ENCODE assay signal across 24 mouse cellular contexts in genomic region chr3:105016204-105016603, GRCm38 (mm10). TPM values are rescaled to one million over a fixed set of nuclear protein-coding genes. Genes with fewer than 3 reads are reported as not detected.
DNase-seq lines count a peak whose midpoint lies in the region; ATAC-seq and TF ChIP-seq lines count a peak whose summit lies in the region.
"Had no signal": no experiment of that assay in that cellular context is flagged by ENCODE, and none has a peak within 500 bp of the region (broad histone marks: within the 10 kb centered on the region; RNA-seq: fewer than 3 reads in every experiment).

No protein-coding gene starts in this region.

- ATAC-seq in forebrain, postnatal 0 days, result no peak
- no peak for ATAC-seq in forebrain, embryonic 14.5 days
- ATAC-seq in heart, embryonic 15.5 days (replicated peaks; ENCODE audit: insufficient number of reproducible peaks, insufficient read depth, low FRiP score, low read depth), result no peak
- ATAC-seq: liver, postnatal 0 days; midbrain, embryonic 16.5 days had no signal

- peak overlapping the region; percentile 40; the same call in 1 of the 2 replicates for H3K27ac ChIP-seq in forebrain, postnatal 0 days (ENCODE audit: low read depth, low read length)
- no peak overlapping the region for H3K27ac ChIP-seq in forebrain, embryonic 14.5 days (ENCODE audit: low read depth, low read length)
- H3K27ac ChIP-seq in heart, embryonic 15.5 days, result peak overlapping the region; percentile 53
- peak overlapping the region; percentile 82 for H3K27ac ChIP-seq in layer of hippocampus, adult 2 months
- H3K27ac ChIP-seq in brown adipose tissue, adult 24 weeks (replicated peaks; ENCODE audit: low read depth, low read length), result peak overlapping the region; percentile 62
- H3K27ac ChIP-seq: embryonic facial prominence, embryonic 10.5 days; hindbrain, embryonic 10.5 days had no signal

- H3K36me3 ChIP-seq in forebrain, postnatal 0 days (ENCODE audit: insufficient read depth), result peaks cover 10% of the 10 kb centered on the region; the same call in 1 of the 2 replicates
- H3K36me3 ChIP-seq in forebrain, embryonic 14.5 days (ENCODE audit: control insufficient read depth, insufficient read depth, low read length), result peaks cover 6% of the 10 kb centered on the region
- peaks cover 4% of the 10 kb centered on the region; the same call in 1 of the 2 replicates for H3K36me3 ChIP-seq in heart, embryonic 15.5 days

- no peak for TF ChIP-seq CTCF in forebrain, postnatal 0 days (IDR thresholded peaks at IDR 0.05; ENCODE audit: low read depth)
- no peak for TF ChIP-seq CTCF in layer of hippocampus, adult 2 months (conservative IDR thresholded peaks at IDR 0.05)

- intact Hi-C loops in heart, postnatal 36 days (cut with DNase I), result no loop called here

- H3K27me3 ChIP-seq in forebrain, postnatal 0 days (ENCODE audit: insufficient read depth, low read length), result no peaks in the 10 kb centered on the region
- H3K27me3 ChIP-seq in forebrain, embryonic 14.5 days (replicated peaks; ENCODE audit: control insufficient read depth, insufficient read depth, low read length), result no peaks in the 10 kb centered on the region
- H3K27me3 ChIP-seq in heart, embryonic 15.5 days, result no peaks in the 10 kb centered on the region
- H3K27me3 ChIP-seq: CH12.LX had no signal

- no peak overlapping the region for H3K4me3 ChIP-seq in forebrain, postnatal 0 days (ENCODE audit: low read depth, low read length)
- no peak overlapping the region for H3K4me3 ChIP-seq in forebrain, embryonic 14.5 days (ENCODE audit: low read depth, low read length)
- no peak overlapping the region for H3K4me3 ChIP-seq in heart, embryonic 15.5 days
- H3K4me3 ChIP-seq in layer of hippocampus, adult 2 months, result no peak overlapping the region
- no peak overlapping the region for H3K4me3 ChIP-seq in brown adipose tissue, adult 24 weeks (ENCODE audit: insufficient read depth, low read depth, low read length)
- H3K4me3 ChIP-seq: embryonic facial prominence, embryonic 10.5 days; hindbrain, embryonic 10.5 days had no signal

- WGBS in forebrain, postnatal 0 days, result 64% methylated on average over 7 of the region's 7 CpGs
- WGBS in forebrain, embryonic 14.5 days, result 55% methylated on average over 7 of the region's 7 CpGs
- WGBS in heart, embryonic 15.5 days, result 71% methylated on average over 7 of the region's 7 CpGs

- H3K4me1 ChIP-seq in forebrain, postnatal 0 days (ENCODE audit: insufficient read depth), result no peaks in the 10 kb centered on the region
- no peaks in the 10 kb centered on the region for H3K4me1 ChIP-seq in forebrain, embryonic 14.5 days (ENCODE audit: control insufficient read depth, insufficient read depth, low read length)
- peaks cover 56% of the 10 kb centered on the region for H3K4me1 ChIP-seq in heart, embryonic 15.5 days (replicated peaks)
- H3K4me1 ChIP-seq in brown adipose tissue, adult 24 weeks (ENCODE audit: control insufficient read depth, insufficient read depth, insufficient read length, low read length), result peaks cover 41% of the 10 kb centered on the region

- no peak for DNase-seq in forebrain, postnatal 0 days
- no peak for DNase-seq in forebrain, embryonic 14.5 days (ENCODE audit: low spot score)
- no peak for DNase-seq in heart, postnatal 36 days
- no peak for DNase-seq in layer of hippocampus, adult 2 months (ENCODE audit: low spot score in 2 of 2)
- DNase-seq in layer of hippocampus, adult 18-20 months (ENCODE audit: low spot score in 2 of 2), result no peak
- no peak for DNase-seq in ovary, postnatal 36 days (ENCODE audit: low spot score)
- DNase-seq: adrenal gland, adult 2 months; cerebellum, postnatal 25 days; gastrocnemius, postnatal 14 days; kidney, adult 8-10 months; kidney, postnatal 4 days; liver; liver, postnatal 0 days had no signal

- no peak overlapping the region for H3K4me2 ChIP-seq in forebrain, postnatal 0 days (ENCODE audit: low read depth)
- no peak overlapping the region for H3K4me2 ChIP-seq in forebrain, embryonic 14.5 days (ENCODE audit: low read length)
- no peak overlapping the region for H3K4me2 ChIP-seq in heart, embryonic 15.5 days

- no peak overlapping the region for H3K9ac ChIP-seq in forebrain, postnatal 0 days
- H3K9ac ChIP-seq in forebrain, embryonic 14.5 days (ENCODE audit: low read length), result no peak overlapping the region
- no peak overlapping the region for H3K9ac ChIP-seq in heart, embryonic 15.5 days
- H3K9ac ChIP-seq: liver, postnatal 0 days had no signal

- H3K9me3 ChIP-seq in forebrain, postnatal 0 days (ENCODE audit: low read length), result no peaks in the 10 kb centered on the region
- H3K9me3 ChIP-seq in forebrain, embryonic 14.5 days (replicated peaks; ENCODE audit: control insufficient read depth, low read length), result no peaks in the 10 kb centered on the region
- no peaks in the 10 kb centered on the region for H3K9me3 ChIP-seq in heart, embryonic 15.5 days (replicated peaks)
- H3K9me3 ChIP-seq: embryonic facial prominence, embryonic 10.5 days; hindbrain, embryonic 10.5 days had no signal

RNA-seq across cellular contexts. Expression of gene Cttnbp2nl, which starts 36.7 kb away (rescaled TPM):
- total RNA-seq in forebrain, postnatal 0 days (2014; rRNA removed), result 27.9 and 31.7 TPM in 2 replicates
- 32.9 and 44.9 TPM in 2 replicates for polyA plus RNA-seq in forebrain, postnatal 0 days (2015; fragmentation: Nextera tagmentation; extraction: Ambion mirVana)
- 42.8 and 51.3 TPM in 2 replicates for polyA plus RNA-seq in forebrain, embryonic 14.5 days (2014; fragmentation: Nextera tagmentation; extraction: Ambion mirVana)
- 21.6 and 22.7 TPM in 2 replicates for polyA plus RNA-seq in heart, embryonic 15.5 days (2015; fragmentation: Nextera tagmentation; extraction: Ambion mirVana)
- total RNA-seq in heart, postnatal 36 days (2021), result 10 to 100 TPM; 18.9 to 19.6 TPM
- 10 to 100 TPM; 21.1 to 25.4 TPM for total RNA-seq in layer of hippocampus, adult 2 months (2021)
- total RNA-seq in layer of hippocampus, adult 18-20 months (2021), result 10 to 100 TPM; 26.1 to 29.2 TPM
- 6.3 and 10.6 TPM in 2 replicates for polyA plus RNA-seq in brown adipose tissue, adult 24 weeks (2012; ENCODE audit: insufficient read depth, insufficient read length, missing spikeins)
- total RNA-seq: megakaryocyte-erythroid progenitor cell, adult 5-6 weeks had no signal

RNA-seq across cellular contexts. Expression of gene 4930564D02Rik, which starts 50.4 kb away (rescaled TPM):
- not detected in 2 replicates for total RNA-seq in forebrain, postnatal 0 days (2014; rRNA removed)
- not detected in 2 replicates for polyA plus RNA-seq in forebrain, postnatal 0 days (2015; fragmentation: Nextera tagmentation; extraction: Ambion mirVana)
- not detected in 2 replicates for polyA plus RNA-seq in forebrain, embryonic 14.5 days (2014; fragmentation: Nextera tagmentation; extraction: Ambion mirVana)
- not detected in 2 replicates for polyA plus RNA-seq in heart, embryonic 15.5 days (2015; fragmentation: Nextera tagmentation; extraction: Ambion mirVana)
- total RNA-seq in heart, postnatal 36 days (2021), result not detected
- total RNA-seq in layer of hippocampus, adult 2 months (2021), result not detected
- not detected for total RNA-seq in layer of hippocampus, adult 18-20 months (2021)
- not detected in 2 replicates for polyA plus RNA-seq in brown adipose tissue, adult 24 weeks (2012; ENCODE audit: insufficient read depth, insufficient read length, missing spikeins)
- total RNA-seq: adrenal gland, adult 2 months; CH12.LX; gastrocnemius, postnatal 14 days; layer of hippocampus, postnatal 25 days; left cerebral cortex, postnatal 36 days; megakaryocyte-erythroid progenitor cell, adult 5-6 weeks had no signal
- polyA plus RNA-seq: adrenal gland, adult 2 months; embryonic facial prominence, embryonic 10.5 days; hindbrain, embryonic 10.5 days; liver, postnatal 0 days; midbrain, embryonic 16.5 days; spleen, adult 2 months; stomach, embryonic 16.5 days had no signal

RNA-seq across cellular contexts. Expression of gene Wnt2b, which starts 54.5 kb away (rescaled TPM):
- 1.2 and 2.0 TPM in 2 replicates for total RNA-seq in forebrain, postnatal 0 days (2014; rRNA removed)
- polyA plus RNA-seq in forebrain, postnatal 0 days (2015; fragmentation: Nextera tagmentation; extraction: Ambion mirVana), result 0.21 and 0.47 TPM in 2 replicates
- 0.38 and 0.83 TPM in 2 replicates for polyA plus RNA-seq in forebrain, embryonic 14.5 days (2014; fragmentation: Nextera tagmentation; extraction: Ambion mirVana)
- polyA plus RNA-seq in heart, embryonic 15.5 days (2015; fragmentation: Nextera tagmentation; extraction: Ambion mirVana), result 1.3 and 2.0 TPM in 2 replicates
- 1 to 10 TPM; 1.1 to 1.8 TPM for total RNA-seq in heart, postnatal 36 days (2021)
- total RNA-seq in layer of hippocampus, adult 2 months (2021), result under 1 TPM; 0.41 to 0.47 TPM
- total RNA-seq in layer of hippocampus, adult 18-20 months (2021), result under 1 TPM; 0.28 to 0.40 TPM
- polyA plus RNA-seq in brown adipose tissue, adult 24 weeks (2012; ENCODE audit: insufficient read depth, insufficient read length, missing spikeins), result not detected in 2 replicates
- total RNA-seq: CH12.LX; megakaryocyte-erythroid progenitor cell, adult 5-6 weeks had no signal
